Mouse (Mus musculus): Measurements from ENCODE around the gene Ppp3ca. TPM values are rescaled to one million over a fixed set of nuclear protein-coding genes. Genes with fewer than 3 reads are reported as not detected.

Ppp3ca gene
- polyA plus RNA-seq, 2 experiments, result 31.5 to 74.8 TPM

- WGBS, result 94% methylated on average over 3 of the region's 3 CpGs
- ATAC-seq (ENCODE audit: low FRiP score, low read depth) (no peak), DNase-seq (ENCODE audit: low spot score) (no peak)
- no peak overlapping the region for H3K4me2 ChIP-seq (replicated peaks; ENCODE audit: low read depth, low read length, severe bottlenecking)
- H3K9ac ChIP-seq (ENCODE audit: low read depth, low read length, severe bottlenecking), result no peak overlapping the region
- no peak overlapping the region for H3K4me3 ChIP-seq (replicated peaks; ENCODE audit: low read length)
- H3K27ac ChIP-seq (replicated peaks; ENCODE audit: low read depth, low read length), result no peak overlapping the region
- H3K27me3 ChIP-seq (ENCODE audit: control insufficient read depth, insufficient read depth, low read length), result no peaks in the 10 kb centered on the region
- TF ChIP-seq POLR2A (IDR thresholded peaks at IDR 0.05; ENCODE audit: borderline replicate concordance, extremely low read depth, insufficient read depth, insufficient read length), result no peak
- H3K9me3 ChIP-seq (ENCODE audit: control insufficient read depth, low read length), result no peaks in the 10 kb centered on the region
- H3K4me1 ChIP-seq (ENCODE audit: control insufficient read depth, insufficient read depth, low read length), result no peaks in the 10 kb centered on the region
- no peaks in the 10 kb centered on the region for H3K36me3 ChIP-seq (ENCODE audit: control insufficient read depth, insufficient read depth, low read length)
Measured at GRCm38 (mm10) chr3:136780321-136780720, 110.4 kb downstream of the Ppp3ca start.

- H3K4me1 ChIP-seq (ENCODE audit: control insufficient read depth, insufficient read depth, low read length), result no peaks in the 10 kb centered on the region
- ATAC-seq (ENCODE audit: low FRiP score, low read depth), result no peak
- H3K27ac ChIP-seq (replicated peaks; ENCODE audit: low read depth, low read length), result no peak overlapping the region
- TF ChIP-seq POLR2A (IDR thresholded peaks at IDR 0.05; ENCODE audit: borderline replicate concordance, extremely low read depth, insufficient read depth, insufficient read length), result no peak
- no peaks in the 10 kb centered on the region for H3K36me3 ChIP-seq (ENCODE audit: control insufficient read depth, insufficient read depth, low read length)
- no peak overlapping the region for H3K4me2 ChIP-seq (replicated peaks; ENCODE audit: low read depth, low read length, severe bottlenecking)
- no peak overlapping the region for H3K4me3 ChIP-seq (replicated peaks; ENCODE audit: low read length)
- no peaks in the 10 kb centered on the region for H3K9me3 ChIP-seq (ENCODE audit: control insufficient read depth, low read length)
- H3K27me3 ChIP-seq (ENCODE audit: control insufficient read depth, insufficient read depth, low read length), result no peaks in the 10 kb centered on the region
- no peak for DNase-seq (ENCODE audit: low spot score)
- no peak overlapping the region for H3K9ac ChIP-seq (ENCODE audit: low read depth, low read length, severe bottlenecking)
Measured at GRCm38 (mm10) chr3:136782058-136782457, 112.1 kb downstream of the Ppp3ca start.

DNA sequence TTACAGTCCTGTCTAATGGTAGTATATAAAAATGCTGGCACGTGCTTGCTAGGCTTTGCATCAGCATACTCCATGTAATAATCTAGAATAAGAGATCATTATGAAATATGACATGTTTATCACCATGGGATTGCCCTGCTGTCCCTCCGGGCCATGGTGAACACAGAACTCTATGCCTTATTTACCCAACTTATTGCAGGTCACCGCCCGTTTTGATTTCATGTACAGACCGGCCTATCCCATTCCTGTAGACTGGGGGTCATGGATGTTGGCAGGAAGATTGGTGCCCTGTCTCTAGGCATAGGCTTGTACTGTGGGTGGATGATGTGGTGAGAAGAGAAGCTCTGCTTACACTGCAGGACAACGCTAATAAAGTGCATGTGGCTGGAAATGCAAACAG lies 115.8 kb downstream of the Ppp3ca start:
- Histone ChIP-seq H3K4me3 (replicated peaks; ENCODE audit: low read length) (no peak overlapping the region), H3K4me1 (ENCODE audit: control insufficient read depth, insufficient read depth, low read length) (no peaks in the 10 kb centered on the region), H3K4me2 (replicated peaks; ENCODE audit: low read depth, low read length, severe bottlenecking) (no peak overlapping the region), H3K27me3 (ENCODE audit: control insufficient read depth, insufficient read depth, low read length) (no peaks in the 10 kb centered on the region), H3K9me3 (ENCODE audit: control insufficient read depth, low read length) (no peaks in the 10 kb centered on the region), H3K9ac (ENCODE audit: low read depth, low read length, severe bottlenecking) (no peak overlapping the region), H3K27ac (replicated peaks; ENCODE audit: low read depth, low read length) (no peak overlapping the region), H3K36me3 (ENCODE audit: control insufficient read depth, insufficient read depth, low read length) (no peaks in the 10 kb centered on the region)
- TF ChIP-seq POLR2A (IDR thresholded peaks at IDR 0.05; ENCODE audit: borderline replicate concordance, extremely low read depth, insufficient read depth, insufficient read length), result no peak
- no peak for ATAC-seq (ENCODE audit: low FRiP score, low read depth)
- no peak for DNase-seq (ENCODE audit: low spot score)
- WGBS, result 86% methylated on average over 6 of the region's 6 CpGs

DNA sequence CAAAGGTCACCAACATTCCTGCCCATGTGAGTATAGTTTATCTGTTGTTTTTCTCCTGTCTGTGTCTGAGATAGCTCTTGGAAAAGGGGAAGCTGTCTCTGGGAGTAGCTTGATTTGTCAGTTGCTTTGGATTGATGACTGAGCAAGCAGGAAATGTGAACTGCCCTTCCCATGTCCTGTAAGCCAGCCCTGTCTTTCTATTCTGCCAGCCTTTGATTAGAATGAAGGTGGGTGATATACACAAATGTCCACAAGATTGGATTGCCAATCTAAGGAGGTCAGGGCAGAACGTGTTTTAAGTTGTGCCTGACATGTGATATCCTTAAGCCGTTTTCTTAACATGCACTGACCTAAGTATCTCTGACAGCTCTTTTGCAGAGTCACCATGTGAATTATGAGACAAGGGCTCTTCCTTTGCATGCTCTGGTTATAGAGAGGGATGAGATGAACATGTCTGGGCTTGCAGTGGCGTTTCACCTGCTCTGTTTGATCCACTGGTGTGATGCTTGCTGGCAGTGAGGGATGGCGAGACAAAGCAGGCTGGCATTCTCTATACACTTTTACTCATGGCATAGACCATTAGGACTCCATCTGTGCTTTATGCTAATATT lies 120.4 kb downstream of the Ppp3ca start:
- no peaks in the 10 kb centered on the region for H3K9me3 ChIP-seq (ENCODE audit: control insufficient read depth, low read length)
- no peak overlapping the region for H3K4me3 ChIP-seq (replicated peaks; ENCODE audit: low read length)
- ATAC-seq (ENCODE audit: low FRiP score, low read depth) (no peak), DNase-seq (ENCODE audit: low spot score) (no peak)
- H3K4me1 ChIP-seq (ENCODE audit: control insufficient read depth, insufficient read depth, low read length), result no peaks in the 10 kb centered on the region
- no peaks in the 10 kb centered on the region for H3K36me3 ChIP-seq (ENCODE audit: control insufficient read depth, insufficient read depth, low read length)
- no peak for TF ChIP-seq POLR2A (IDR thresholded peaks at IDR 0.05; ENCODE audit: borderline replicate concordance, extremely low read depth, insufficient read depth, insufficient read length)
- H3K9ac ChIP-seq (ENCODE audit: low read depth, low read length, severe bottlenecking), result no peak overlapping the region
- H3K27ac ChIP-seq (replicated peaks; ENCODE audit: low read depth, low read length), result no peak overlapping the region
- no peak overlapping the region for H3K4me2 ChIP-seq (replicated peaks; ENCODE audit: low read depth, low read length, severe bottlenecking)
- WGBS, result 58% methylated on average over 4 of the region's 4 CpGs
- H3K27me3 ChIP-seq (ENCODE audit: control insufficient read depth, insufficient read depth, low read length), result no peaks in the 10 kb centered on the region

GRCm38 (mm10) chr3:136791404-136791803 lies 121.5 kb downstream of the Ppp3ca start:
- H3K9me3 ChIP-seq (ENCODE audit: control insufficient read depth, low read length), result no peaks in the 10 kb centered on the region
- H3K4me3 ChIP-seq (replicated peaks; ENCODE audit: low read length), result no peak overlapping the region
- no peak overlapping the region for H3K27ac ChIP-seq (replicated peaks; ENCODE audit: low read depth, low read length)
- H3K4me2 ChIP-seq (replicated peaks; ENCODE audit: low read depth, low read length, severe bottlenecking), result no peak overlapping the region
- no peaks in the 10 kb centered on the region for H3K4me1 ChIP-seq (ENCODE audit: control insufficient read depth, insufficient read depth, low read length)
- H3K27me3 ChIP-seq (ENCODE audit: control insufficient read depth, insufficient read depth, low read length), result no peaks in the 10 kb centered on the region
- TF ChIP-seq POLR2A (IDR thresholded peaks at IDR 0.05; ENCODE audit: borderline replicate concordance, extremely low read depth, insufficient read depth, insufficient read length), result no peak
- 89% methylated on average over 5 of the region's 5 CpGs for WGBS
- ATAC-seq (ENCODE audit: low FRiP score, low read depth) (no peak), DNase-seq (ENCODE audit: low spot score) (no peak)
- H3K9ac ChIP-seq (ENCODE audit: low read depth, low read length, severe bottlenecking), result no peak overlapping the region
- no peaks in the 10 kb centered on the region for H3K36me3 ChIP-seq (ENCODE audit: control insufficient read depth, insufficient read depth, low read length)

DNA sequence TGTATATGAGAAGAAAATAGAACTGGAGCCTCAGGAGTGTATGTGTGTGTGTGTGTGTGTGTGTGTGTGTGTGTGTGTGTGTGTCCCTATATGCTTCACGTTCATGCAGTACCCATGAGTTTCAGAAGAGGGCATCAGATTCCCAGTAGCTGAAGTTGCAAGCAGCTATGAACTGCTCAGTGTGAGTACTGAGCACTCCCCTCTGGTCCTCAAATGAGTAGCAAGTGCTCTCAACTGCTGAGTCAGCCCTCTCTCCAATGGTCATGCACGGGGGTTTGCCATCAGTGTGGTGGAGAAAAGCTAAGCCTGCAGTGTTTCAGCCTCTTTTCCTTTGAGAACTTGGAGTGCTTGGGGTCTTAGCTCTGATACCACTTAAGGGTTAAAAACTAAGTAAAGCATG lies 122.0 kb downstream of the Ppp3ca start:
- Histone ChIP-seq H3K27me3 (ENCODE audit: control insufficient read depth, insufficient read depth, low read length) (no peaks in the 10 kb centered on the region), H3K9ac (ENCODE audit: low read depth, low read length, severe bottlenecking) (no peak overlapping the region), H3K9me3 (ENCODE audit: control insufficient read depth, low read length) (no peaks in the 10 kb centered on the region), H3K4me1 (ENCODE audit: control insufficient read depth, insufficient read depth, low read length) (no peaks in the 10 kb centered on the region), H3K4me3 (replicated peaks; ENCODE audit: low read length) (no peak overlapping the region), H3K27ac (replicated peaks; ENCODE audit: low read depth, low read length) (no peak overlapping the region), H3K36me3 (ENCODE audit: control insufficient read depth, insufficient read depth, low read length) (no peaks in the 10 kb centered on the region), H3K4me2 (replicated peaks; ENCODE audit: low read depth, low read length, severe bottlenecking) (no peak overlapping the region)
- TF ChIP-seq POLR2A (IDR thresholded peaks at IDR 0.05; ENCODE audit: borderline replicate concordance, extremely low read depth, insufficient read depth, insufficient read length), result no peak
- no peak for DNase-seq (ENCODE audit: low spot score)
- ATAC-seq (ENCODE audit: low FRiP score, low read depth), result no peak
- 90% methylated on average over 2 of the region's 2 CpGs for WGBS

Data from limb, embryonic 14.5 days (tissue).